Mouse (Mus musculus) myocyte (in vitro differentiated cells): Measurements from ENCODE around the gene Ankar. TPM values are rescaled to one million over a fixed set of nuclear protein-coding genes. Genes with fewer than 3 reads are reported as not detected.
A peak's percentile ranks its signal among the peaks of the same experiment; 100 is the strongest.

Experiments used
- H3K27me3 ChIP-seq: one replicate; pipeline ENCODE4 v1.6.1; 2011; ENCODE audit not compliant: control insufficient read depth, insufficient read depth, insufficient read length
- H3K36me3 ChIP-seq: one replicate; pipeline ENCODE4 v1.6.1; 2011; ENCODE audit not compliant: control insufficient read depth, insufficient read depth
- H3K4me2 ChIP-seq: one replicate; pipeline ENCODE4 v1.6.1; 2011; ENCODE audit warnings: low read depth, control low read depth
- H3K4me3 ChIP-seq: one replicate; pipeline ENCODE4 v1.5.1; 2011; ENCODE audit warnings: mild to moderate bottlenecking, control low read depth, moderate library complexity
- H3K79me2 ChIP-seq: one replicate; pipeline ENCODE4 v1.6.1; 2011; ENCODE audit not compliant: control insufficient read depth, insufficient read depth
- H3ac ChIP-seq: one replicate; pipeline ENCODE4 v1.6.1; 2011; ENCODE audit not compliant: control insufficient read depth, insufficient read length
- CEBPB ChIP-seq: IDR thresholded peaks from 2 replicates; pipeline ENCODE4 v1.6.1; 2011; ENCODE audit warnings: mild to moderate bottlenecking, moderate library complexity; ENCODE audit not compliant: poor library complexity, insufficient read depth, severe bottlenecking
- E2F4 ChIP-seq: IDR thresholded peaks from one replicate; pipeline ENCODE4 v1.6.1; 2011; ENCODE audit warnings: mild to moderate bottlenecking, control low read depth, moderate library complexity; ENCODE audit not compliant: insufficient read depth
- MAX ChIP-seq: IDR thresholded peaks from one replicate; pipeline ENCODE4 v1.6.1; 2011; ENCODE audit warnings: low read depth, mild to moderate bottlenecking, control low read depth
- MYOD1 ChIP-seq, 3 experiments: IDR thresholded peaks; one replicate each; pipeline ENCODE4 v1.6.1; 2011; ENCODE audit warnings: control low read depth in 2 of 3, low read depth in 2 of 3, mild to moderate bottlenecking in 2 of 3, moderate library complexity in 1 of 3; ENCODE audit not compliant: insufficient read length in 2 of 3, control insufficient read depth in 1 of 3
- MYOG ChIP-seq, 3 experiments: IDR thresholded peaks; one replicate each; pipeline ENCODE4 v1.6.1; 2011; ENCODE audit warnings: control low read depth in 2 of 3, low read depth in 2 of 3, mild to moderate bottlenecking in 2 of 3; ENCODE audit not compliant: insufficient read length in 2 of 3, control insufficient read depth in 1 of 3, insufficient read depth in 1 of 3
- POLR2A ChIP-seq: IDR thresholded peaks from one replicate; pipeline ENCODE4 v1.6.1; 2011; ENCODE audit warnings: low read depth, mild to moderate bottlenecking, control low read depth, moderate library complexity; ENCODE audit not compliant: insufficient read length
- POLR2AphosphoS2 ChIP-seq: IDR thresholded peaks from one replicate; pipeline ENCODE4 v1.6.1; 2011; ENCODE audit warnings: low read depth, control low read depth; ENCODE audit not compliant: insufficient read length
- REST ChIP-seq: IDR thresholded peaks from one replicate; pipeline ENCODE4 v1.6.1; 2011; ENCODE audit warnings: mild to moderate bottlenecking, control low read depth, moderate library complexity; ENCODE audit not compliant: insufficient read depth, insufficient read length
- SRF ChIP-seq: IDR thresholded peaks from one replicate; pipeline ENCODE4 v1.6.1; 2011; ENCODE audit warnings: low read depth; ENCODE audit not compliant: control insufficient read depth, insufficient read length
- TCF12 ChIP-seq: IDR thresholded peaks from one replicate; pipeline ENCODE4 v1.6.1; 2011; ENCODE audit warnings: mild to moderate bottlenecking, control low read depth; ENCODE audit not compliant: poor library complexity, insufficient read depth, severe bottlenecking
- TCF3 ChIP-seq: IDR thresholded peaks from one replicate; pipeline ENCODE4 v1.6.1; 2011; ENCODE audit warnings: low read depth, control low read depth; ENCODE audit not compliant: insufficient read length
- USF1 ChIP-seq: IDR thresholded peaks from one replicate; pipeline ENCODE4 v1.6.1; 2011; ENCODE audit warnings: low read depth, mild to moderate bottlenecking, control low read depth, moderate library complexity
- polyA plus RNA-seq: library from polyadenylated mRNA; unstranded; fragments of >200 nt; fragmentation: generic; extraction: Trizol; gene quantifications from one replicate; pipeline ENCODE4 v1.2.1, GENCODE M21; 2012; ENCODE audit warnings: missing spikeins

Ankar gene
- polyA plus RNA-seq, 1 experiment: not detected

- Histone ChIP-seq H3K79me2 (no peaks in the 10 kb centered on the region), H3K27me3 (no peaks in the 10 kb centered on the region), H3K4me2 (no peak overlapping the region), H3ac (no peak overlapping the region), H3K36me3 (peaks cover 22% of the 10 kb centered on the region), H3K4me3 (no peak overlapping the region)
- no peak for TF ChIP-seq TCF12
- no peak for TF ChIP-seq E2F4
- TF ChIP-seq POLR2A: no peak
- TF ChIP-seq CEBPB: no peak
- no peak for TF ChIP-seq SRF
- TF ChIP-seq REST: no peak
- TF ChIP-seq TCF3: no peak
- TF ChIP-seq MYOD1 (IDR thresholded peaks at IDR 0.05; ENCODE audit: control insufficient read depth in 1 of 3, insufficient read length in 2 of 3, low read depth in 2 of 3): no peak
- no peak for TF ChIP-seq USF1
- no peak for TF ChIP-seq MYOG (IDR thresholded peaks at IDR 0.05; ENCODE audit: control insufficient read depth in 1 of 3, insufficient read depth in 1 of 3, insufficient read length in 2 of 3, low read depth in 2 of 3)
Measured at GRCm38 (mm10) chr1:72609887-72610877, 90.2 kb downstream of the Ankar start.

GRCm38 (mm10) chr1:72609129-72609528, 91.2 kb downstream of the Ankar start:
- H3K79me2 ChIP-seq: no peaks in the 10 kb centered on the region
- H3K27me3 ChIP-seq: no peaks in the 10 kb centered on the region
- no peak overlapping the region for H3ac ChIP-seq
- peaks cover 11% of the 10 kb centered on the region for H3K36me3 ChIP-seq
- TF ChIP-seq TCF3: no peak
- TF ChIP-seq POLR2A: no peak
- TF ChIP-seq USF1: no peak
- TF ChIP-seq MYOG (IDR thresholded peaks at IDR 0.05; ENCODE audit: control insufficient read depth in 1 of 3, insufficient read depth in 1 of 3, insufficient read length in 2 of 3, low read depth in 2 of 3): peak in 2 of 3 experiments; percentile 18 to 69
- no peak for TF ChIP-seq MAX
- TF ChIP-seq SRF: no peak
- no peak for TF ChIP-seq POLR2AphosphoS2
- TF ChIP-seq E2F4: no peak
- TF ChIP-seq TCF12: peak; percentile 23
- no peak for TF ChIP-seq REST
- peak in 2 of 3 experiments; percentile 77 to 80 for TF ChIP-seq MYOD1 (IDR thresholded peaks at IDR 0.05; ENCODE audit: control insufficient read depth in 1 of 3, insufficient read length in 2 of 3, low read depth in 2 of 3)
- no peak for TF ChIP-seq CEBPB
- H3K4me3 ChIP-seq: no peak overlapping the region
- H3K4me2 ChIP-seq: peak overlapping the region; percentile 76

- Histone ChIP-seq H3ac (no peak overlapping the region), H3K79me2 (no peaks in the 10 kb centered on the region), H3K27me3 (no peaks in the 10 kb centered on the region), H3K4me2 (no peak overlapping the region), H3K36me3 (peaks cover 8% of the 10 kb centered on the region), H3K4me3 (no peak overlapping the region)
- TF ChIP-seq POLR2AphosphoS2 (no peak), POLR2A (no peak), USF1 (no peak)
Measured at GRCm38 (mm10) chr1:72606186-72606673, 94.1 kb downstream of the Ankar start.

GRCm38 (mm10) chr1:72602803-72603202, 97.6 kb downstream of the Ankar start:
- no peaks in the 10 kb centered on the region for H3K27me3 ChIP-seq
- no peak overlapping the region for H3ac ChIP-seq
- no peak overlapping the region for H3K4me3 ChIP-seq
- H3K36me3 ChIP-seq: peaks cover 8% of the 10 kb centered on the region
- TF ChIP-seq POLR2A (no peak), SRF (no peak), MYOG (IDR thresholded peaks at IDR 0.05; ENCODE audit: control insufficient read depth in 1 of 3, insufficient read depth in 1 of 3, insufficient read length in 2 of 3, low read depth in 2 of 3) (no peak), CEBPB (no peak), TCF12 (no peak), POLR2AphosphoS2 (no peak), MAX (no peak), E2F4 (no peak), MYOD1 (IDR thresholded peaks at IDR 0.05; ENCODE audit: control insufficient read depth in 1 of 3, insufficient read length in 2 of 3, low read depth in 2 of 3) (no peak), TCF3 (no peak), REST (no peak), USF1 (no peak)
- H3K79me2 ChIP-seq: no peaks in the 10 kb centered on the region
- H3K4me2 ChIP-seq: no peak overlapping the region
